Mouse (Mus musculus) myocyte (in vitro differentiated cells): ENCODE data around the gene Sh3glb1.

ENCODE experiments used
- CEBPB ChIP-seq: IDR thresholded peaks from 2 replicates; pipeline ENCODE4 v1.6.1; 2011; ENCODE audit warnings: mild to moderate bottlenecking, moderate library complexity; ENCODE audit not compliant: poor library complexity, insufficient read depth, severe bottlenecking
- POLR2A ChIP-seq: IDR thresholded peaks from one replicate; pipeline ENCODE4 v1.6.1; 2011; ENCODE audit warnings: low read depth, mild to moderate bottlenecking, control low read depth, moderate library complexity; ENCODE audit not compliant: insufficient read length
- TCF12 ChIP-seq: IDR thresholded peaks from one replicate; pipeline ENCODE4 v1.6.1; 2011; ENCODE audit warnings: mild to moderate bottlenecking, control low read depth; ENCODE audit not compliant: poor library complexity, insufficient read depth, severe bottlenecking
- USF1 ChIP-seq: IDR thresholded peaks from one replicate; pipeline ENCODE4 v1.6.1; 2011; ENCODE audit warnings: low read depth, mild to moderate bottlenecking, control low read depth, moderate library complexity

DNA sequence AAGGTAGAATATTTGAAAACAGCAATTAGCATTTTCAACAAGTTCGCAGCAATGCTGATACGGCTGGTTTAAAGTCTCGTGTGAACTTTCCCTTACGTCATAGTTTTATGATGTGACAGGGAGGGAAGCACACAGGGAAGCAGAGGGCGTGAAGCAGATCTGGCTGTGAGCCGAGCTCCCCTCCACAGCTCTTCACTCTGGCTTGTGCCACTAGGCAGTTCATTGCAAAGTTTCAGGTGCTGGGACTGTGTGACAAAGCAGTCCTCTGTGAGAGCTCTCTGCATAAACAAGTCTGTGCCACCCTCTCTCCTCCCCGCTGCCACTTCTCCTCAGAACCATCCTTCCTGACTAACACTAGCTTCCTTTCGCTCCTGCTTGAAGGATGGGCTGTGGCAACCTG is 31.9 kb downstream of the Sh3glb1 start:
- TF ChIP-seq CEBPB (no peak), USF1 (no peak), POLR2A (no peak), TCF12 (no peak)
